Mouse (Mus musculus) myocyte (in vitro differentiated cells): ENCODE measurements around the gene Bex6. TPM values are rescaled to one million over a fixed set of nuclear protein-coding genes. Genes with fewer than 3 reads are reported as not detected.

Source experiments
- H3K27me3 ChIP-seq: one replicate; pipeline ENCODE4 v1.6.1; 2011; ENCODE audit not compliant: control insufficient read depth, insufficient read depth, insufficient read length
- H3K36me3 ChIP-seq: one replicate; pipeline ENCODE4 v1.6.1; 2011; ENCODE audit not compliant: control insufficient read depth, insufficient read depth
- H3K4me2 ChIP-seq: one replicate; pipeline ENCODE4 v1.6.1; 2011; ENCODE audit warnings: low read depth, control low read depth
- H3K4me3 ChIP-seq: one replicate; pipeline ENCODE4 v1.5.1; 2011; ENCODE audit warnings: mild to moderate bottlenecking, control low read depth, moderate library complexity
- H3K79me2 ChIP-seq: one replicate; pipeline ENCODE4 v1.6.1; 2011; ENCODE audit not compliant: control insufficient read depth, insufficient read depth
- H3ac ChIP-seq: one replicate; pipeline ENCODE4 v1.6.1; 2011; ENCODE audit not compliant: control insufficient read depth, insufficient read length
- CEBPB ChIP-seq: IDR thresholded peaks from 2 replicates; pipeline ENCODE4 v1.6.1; 2011; ENCODE audit warnings: mild to moderate bottlenecking, moderate library complexity; ENCODE audit not compliant: poor library complexity, insufficient read depth, severe bottlenecking
- E2F4 ChIP-seq: IDR thresholded peaks from one replicate; pipeline ENCODE4 v1.6.1; 2011; ENCODE audit warnings: mild to moderate bottlenecking, control low read depth, moderate library complexity; ENCODE audit not compliant: insufficient read depth
- MAX ChIP-seq: IDR thresholded peaks from one replicate; pipeline ENCODE4 v1.6.1; 2011; ENCODE audit warnings: low read depth, mild to moderate bottlenecking, control low read depth
- MYOD1 ChIP-seq, 3 experiments: IDR thresholded peaks; one replicate each; pipeline ENCODE4 v1.6.1; 2011; ENCODE audit warnings: control low read depth in 2 of 3, low read depth in 2 of 3, mild to moderate bottlenecking in 2 of 3, moderate library complexity in 1 of 3; ENCODE audit not compliant: insufficient read length in 2 of 3, control insufficient read depth in 1 of 3
- MYOG ChIP-seq, 3 experiments: IDR thresholded peaks; one replicate each; pipeline ENCODE4 v1.6.1; 2011; ENCODE audit warnings: control low read depth in 2 of 3, low read depth in 2 of 3, mild to moderate bottlenecking in 2 of 3; ENCODE audit not compliant: insufficient read length in 2 of 3, control insufficient read depth in 1 of 3, insufficient read depth in 1 of 3
- POLR2A ChIP-seq: IDR thresholded peaks from one replicate; pipeline ENCODE4 v1.6.1; 2011; ENCODE audit warnings: low read depth, mild to moderate bottlenecking, control low read depth, moderate library complexity; ENCODE audit not compliant: insufficient read length
- POLR2AphosphoS2 ChIP-seq: IDR thresholded peaks from one replicate; pipeline ENCODE4 v1.6.1; 2011; ENCODE audit warnings: low read depth, control low read depth; ENCODE audit not compliant: insufficient read length
- REST ChIP-seq: IDR thresholded peaks from one replicate; pipeline ENCODE4 v1.6.1; 2011; ENCODE audit warnings: mild to moderate bottlenecking, control low read depth, moderate library complexity; ENCODE audit not compliant: insufficient read depth, insufficient read length
- SRF ChIP-seq: IDR thresholded peaks from one replicate; pipeline ENCODE4 v1.6.1; 2011; ENCODE audit warnings: low read depth; ENCODE audit not compliant: control insufficient read depth, insufficient read length
- TCF12 ChIP-seq: IDR thresholded peaks from one replicate; pipeline ENCODE4 v1.6.1; 2011; ENCODE audit warnings: mild to moderate bottlenecking, control low read depth; ENCODE audit not compliant: poor library complexity, insufficient read depth, severe bottlenecking
- TCF3 ChIP-seq: IDR thresholded peaks from one replicate; pipeline ENCODE4 v1.6.1; 2011; ENCODE audit warnings: low read depth, control low read depth; ENCODE audit not compliant: insufficient read length
- USF1 ChIP-seq: IDR thresholded peaks from one replicate; pipeline ENCODE4 v1.6.1; 2011; ENCODE audit warnings: low read depth, mild to moderate bottlenecking, control low read depth, moderate library complexity
- polyA plus RNA-seq: library from polyadenylated mRNA; unstranded; fragments of >200 nt; fragmentation: generic; extraction: Trizol; gene quantifications from one replicate; pipeline ENCODE4 v1.2.1, GENCODE M21; 2012; ENCODE audit warnings: missing spikeins

The Bex6 gene
- polyA plus RNA-seq, 1 experiment = not detected

GRCm38 (mm10) chr16:32143766-32144165 lies 35.9 kb upstream of the Bex6 start:
- Histone ChIP-seq H3K36me3 (no peaks in the 10 kb centered on the region), H3K4me3 (no peak overlapping the region), H3K79me2 (no peaks in the 10 kb centered on the region), H3K27me3 (peaks cover 31% of the 10 kb centered on the region), H3K4me2 (no peak overlapping the region), H3ac (no peak overlapping the region)
- TF ChIP-seq REST = no peak
- TF ChIP-seq TCF12 = no peak
- no peak for TF ChIP-seq MYOD1 (IDR thresholded peaks at IDR 0.05; ENCODE audit: control insufficient read depth in 1 of 3, insufficient read length in 2 of 3, low read depth in 2 of 3)
- no peak for TF ChIP-seq TCF3
- TF ChIP-seq SRF = no peak
- no peak for TF ChIP-seq CEBPB
- TF ChIP-seq E2F4 = no peak
- no peak for TF ChIP-seq MYOG (IDR thresholded peaks at IDR 0.05; ENCODE audit: control insufficient read depth in 1 of 3, insufficient read depth in 1 of 3, insufficient read length in 2 of 3, low read depth in 2 of 3)
- no peak for TF ChIP-seq POLR2AphosphoS2
- no peak for TF ChIP-seq USF1
- no peak for TF ChIP-seq MAX

GRCm38 (mm10) chr16:32144592-32144991 lies 35.0 kb upstream of the Bex6 start:
- TF ChIP-seq TCF3 (no peak), POLR2A (no peak), MYOG (IDR thresholded peaks at IDR 0.05; ENCODE audit: control insufficient read depth in 1 of 3, insufficient read depth in 1 of 3, insufficient read length in 2 of 3, low read depth in 2 of 3) (no peak), REST (no peak), CEBPB (no peak), USF1 (no peak), POLR2AphosphoS2 (no peak), MAX (no peak), TCF12 (no peak), SRF (no peak), MYOD1 (IDR thresholded peaks at IDR 0.05; ENCODE audit: control insufficient read depth in 1 of 3, insufficient read length in 2 of 3, low read depth in 2 of 3) (no peak), E2F4 (no peak)
- H3K36me3 ChIP-seq = no peaks in the 10 kb centered on the region
- H3K4me2 ChIP-seq = no peak overlapping the region
- H3K27me3 ChIP-seq = peaks cover 23% of the 10 kb centered on the region
- no peak overlapping the region for H3ac ChIP-seq
- H3K4me3 ChIP-seq = no peak overlapping the region
- H3K79me2 ChIP-seq = no peaks in the 10 kb centered on the region

GRCm38 (mm10) chr16:32147589-32148207 lies 31.9 kb upstream of the Bex6 start:
- H3ac ChIP-seq = no peak overlapping the region
- no peak overlapping the region for H3K4me3 ChIP-seq
- H3K79me2 ChIP-seq = no peaks in the 10 kb centered on the region
- no peak overlapping the region for H3K4me2 ChIP-seq
- TF ChIP-seq TCF12 = no peak
- TF ChIP-seq MYOD1 (IDR thresholded peaks at IDR 0.05; ENCODE audit: control insufficient read depth in 1 of 3, insufficient read length in 2 of 3, low read depth in 2 of 3) = no peak
- no peak for TF ChIP-seq POLR2AphosphoS2
- H3K27me3 ChIP-seq = peaks cover 10% of the 10 kb centered on the region
- H3K36me3 ChIP-seq = no peaks in the 10 kb centered on the region

GRCm38 (mm10) chr16:32153976-32154375 lies 25.6 kb upstream of the Bex6 start:
- no peak overlapping the region for H3K4me3 ChIP-seq
- TF ChIP-seq E2F4 (no peak), MYOD1 (IDR thresholded peaks at IDR 0.05; ENCODE audit: control insufficient read depth in 1 of 3, insufficient read length in 2 of 3, low read depth in 2 of 3) (no peak), TCF3 (no peak), POLR2AphosphoS2 (no peak), CEBPB (no peak), USF1 (no peak), MYOG (IDR thresholded peaks at IDR 0.05; ENCODE audit: control insufficient read depth in 1 of 3, insufficient read depth in 1 of 3, insufficient read length in 2 of 3, low read depth in 2 of 3) (no peak), SRF (no peak), REST (no peak), POLR2A (no peak), TCF12 (no peak), MAX (no peak)
- no peaks in the 10 kb centered on the region for H3K36me3 ChIP-seq
- no peak overlapping the region for H3K4me2 ChIP-seq
- H3ac ChIP-seq = no peak overlapping the region
- H3K79me2 ChIP-seq = no peaks in the 10 kb centered on the region
- H3K27me3 ChIP-seq = peaks cover 22% of the 10 kb centered on the region

- TF ChIP-seq POLR2A (no peak), REST (no peak), E2F4 (no peak), MYOG (IDR thresholded peaks at IDR 0.05; ENCODE audit: control insufficient read depth in 1 of 3, insufficient read depth in 1 of 3, insufficient read length in 2 of 3, low read depth in 2 of 3) (no peak), USF1 (no peak), SRF (no peak), POLR2AphosphoS2 (no peak), MAX (no peak), MYOD1 (IDR thresholded peaks at IDR 0.05; ENCODE audit: control insufficient read depth in 1 of 3, insufficient read length in 2 of 3, low read depth in 2 of 3) (no peak), TCF12 (no peak), CEBPB (no peak), TCF3 (no peak)
Observed at GRCm38 (mm10) chr16:32154437-32154836, 25.2 kb upstream of the Bex6 start.

More at GRCm38 (mm10) chr16:32154437-32154836, 25.2 kb upstream of the Bex6 start:
- no peak overlapping the region for H3K4me2 ChIP-seq
- H3K27me3 ChIP-seq = peaks cover 22% of the 10 kb centered on the region
- no peaks in the 10 kb centered on the region for H3K36me3 ChIP-seq
- no peak overlapping the region for H3K4me3 ChIP-seq
- H3K79me2 ChIP-seq = no peaks in the 10 kb centered on the region
- no peak overlapping the region for H3ac ChIP-seq
